Mouse (Mus musculus) hematopoietic stem cell, adult 5-6 weeks (primary cell): ENCODE measurements around the gene Iqcb1. TPM values are rescaled to one million over a fixed set of nuclear protein-coding genes. Genes with fewer than 3 reads are reported as not detected.
"Not testable (repeated sequence)": the region's sequence is repeated elsewhere in the genome, so short reads cannot be mapped to it uniquely, and the experiment has no call there.

Experiments
- ATAC-seq, 2 experiments: fragments of 125-278 bp in 1 of 2; replicated peaks in 1 of 2; 2 replicates each; pipeline ENCODE4 v1.8.0; 2016 to 2017; ENCODE audit warnings: inconsistent platforms in 2 of 2, mild to moderate bottlenecking in 2 of 2, moderate number of reproducible peaks in 2 of 2, low read depth in 1 of 2, moderate TSS enrichment in 1 of 2; ENCODE audit not compliant: low FRiP score in 2 of 2, poor library complexity in 2 of 2, severe bottlenecking in 2 of 2, insufficient read depth in 1 of 2, low TSS enrichment in 1 of 2
- total RNA-seq: library from RNA; stranded (forward); fragments of 172-1452, 232-1000 nt; gene quantifications from 2 replicates; pipeline ENCODE4 v1.2.3, GENCODE M21; 2017

Gene Iqcb1
- 37.6 and 46.5 TPM in 2 replicates for total RNA-seq

DNA sequence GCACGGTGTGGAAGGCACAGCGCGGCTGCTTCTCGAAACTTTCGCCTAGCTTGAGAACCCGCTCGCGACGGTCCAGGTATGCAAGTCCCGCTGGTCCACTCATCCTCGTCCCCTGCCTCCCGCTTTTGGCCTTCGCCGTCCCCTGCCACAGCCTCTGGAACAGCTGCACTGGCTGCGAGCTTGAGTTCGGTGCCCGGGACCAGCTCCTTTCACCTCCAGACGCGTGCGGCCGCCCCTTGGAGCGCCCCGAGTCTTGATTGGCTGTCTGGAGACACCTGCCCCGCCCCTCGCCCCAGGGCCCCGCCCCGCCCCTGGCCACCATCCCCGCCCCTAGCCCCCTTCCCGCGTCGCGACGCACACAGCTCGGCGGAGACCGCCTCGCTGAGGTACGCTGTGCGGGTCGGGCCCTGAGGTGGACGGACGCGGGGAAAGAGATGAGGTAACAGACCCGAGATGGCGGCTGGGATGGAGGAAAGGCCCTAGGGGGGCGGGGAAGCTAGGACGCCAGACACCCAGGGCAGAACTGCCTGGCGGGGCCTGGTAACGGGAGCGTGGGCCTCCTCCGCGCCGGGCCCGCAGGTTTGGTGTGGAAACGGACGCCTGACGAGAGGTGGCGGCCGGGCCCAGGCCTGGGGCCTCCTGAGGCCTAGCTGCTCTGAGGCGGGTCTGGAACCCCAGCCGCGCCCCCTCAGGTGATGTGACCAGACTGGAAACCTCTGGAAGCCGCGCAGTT lies at the start of gene Iqcb1:
TSS of gene Iqcb1 (plus strand) at position 332 of the 733 bp plus-strand sequence.
- peak; percentile 93 to 99 for ATAC-seq

DNA sequence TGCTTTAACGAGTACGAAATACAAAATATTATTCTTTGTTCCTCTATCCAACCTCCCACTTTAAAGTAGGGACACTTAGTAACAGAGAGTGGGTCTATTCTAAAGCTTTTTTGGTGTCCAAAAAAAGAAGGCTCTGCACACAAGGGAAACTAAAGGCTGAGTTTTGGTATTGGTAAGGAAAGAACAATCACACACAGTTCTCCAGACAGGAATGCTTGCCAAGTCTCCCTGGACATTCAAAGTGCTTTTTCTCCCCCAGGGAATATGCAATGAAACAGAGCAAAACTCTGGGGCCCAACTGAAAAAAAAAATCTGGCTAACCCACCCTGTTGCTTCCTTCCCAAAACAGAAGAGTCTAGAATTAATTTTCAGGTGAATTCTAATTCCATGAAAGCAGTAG lies 44.0 kb upstream of the Iqcb1 start:
- no peak for ATAC-seq

DNA sequence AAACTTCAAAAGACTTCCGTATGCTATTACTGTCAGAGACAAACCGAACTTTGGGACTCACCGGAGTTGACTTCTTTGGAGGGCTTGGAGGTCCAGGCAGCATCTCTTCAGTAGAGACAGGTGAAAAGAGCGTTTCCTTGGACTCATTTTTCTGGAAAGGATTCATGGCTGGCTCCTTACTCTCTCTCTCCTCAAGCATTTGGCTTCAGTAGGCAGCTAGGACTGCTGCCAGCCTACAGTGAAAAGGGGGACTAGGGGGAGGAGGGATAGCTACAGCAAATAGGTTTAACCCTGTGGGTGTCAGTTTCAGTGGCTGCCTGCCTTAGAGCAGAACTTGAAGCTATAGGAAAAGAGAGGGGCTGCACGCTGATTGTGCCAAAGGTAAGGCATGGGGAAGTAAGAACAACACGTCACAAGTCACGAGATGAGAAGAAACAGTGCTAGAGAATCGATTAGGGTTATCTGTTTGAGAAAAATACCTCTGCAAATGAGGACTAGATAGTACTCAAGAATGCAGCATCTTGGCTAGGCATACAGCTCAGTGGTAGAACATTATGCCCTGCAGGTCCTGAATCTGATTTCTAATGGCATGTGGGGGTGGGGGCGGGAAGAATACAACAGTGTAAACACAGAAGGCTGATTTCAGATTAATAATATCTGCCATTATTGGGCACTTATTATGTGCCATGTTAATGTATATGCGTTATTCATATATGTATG lies 43.4 kb upstream of the Iqcb1 start, which contains the start of gene Slc15a2:
TSS of gene Slc15a2 (minus strand) at position 369 of the 720 bp plus-strand sequence.
- no peak for ATAC-seq

DNA sequence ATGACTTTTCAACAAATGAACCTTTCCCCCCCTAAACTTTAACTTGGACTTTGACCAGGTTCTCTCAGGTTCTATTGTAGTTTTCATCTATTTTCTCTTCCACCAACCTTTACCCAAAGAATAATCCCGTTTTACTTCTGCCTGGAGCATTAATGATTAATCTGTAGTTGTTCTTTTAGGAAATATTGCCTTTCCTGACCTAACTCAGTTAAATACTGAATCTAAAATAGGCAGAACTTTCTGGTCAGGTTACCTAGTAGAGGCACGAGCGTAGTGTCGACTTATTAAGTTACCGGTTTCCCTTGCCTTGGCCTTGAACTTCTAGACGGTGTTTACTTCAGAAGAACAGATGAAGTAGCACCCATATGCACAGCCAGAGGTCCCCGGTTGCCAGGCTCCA lies 41.7 kb upstream of the Iqcb1 start:
- no peak for ATAC-seq

DNA sequence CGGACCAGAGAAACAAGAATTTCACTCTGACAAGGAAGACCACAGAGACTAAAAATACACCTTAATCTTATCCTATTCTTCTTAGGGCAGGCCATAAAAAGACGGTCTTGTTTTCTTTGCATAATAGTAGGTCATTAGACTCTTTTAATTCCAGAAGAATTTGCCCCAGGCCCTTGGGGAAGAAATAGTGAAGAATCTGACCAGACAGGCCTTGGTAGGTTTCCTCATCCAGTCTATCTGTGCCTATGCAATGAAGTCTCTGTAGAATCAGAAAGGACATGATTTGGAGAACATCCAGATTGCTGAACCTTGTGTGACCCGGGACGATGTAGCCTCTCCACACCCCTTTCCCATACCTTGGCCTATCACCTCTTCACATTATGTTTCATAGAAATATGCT lies 38.0 kb upstream of the Iqcb1 start:
- no peak for ATAC-seq

DNA sequence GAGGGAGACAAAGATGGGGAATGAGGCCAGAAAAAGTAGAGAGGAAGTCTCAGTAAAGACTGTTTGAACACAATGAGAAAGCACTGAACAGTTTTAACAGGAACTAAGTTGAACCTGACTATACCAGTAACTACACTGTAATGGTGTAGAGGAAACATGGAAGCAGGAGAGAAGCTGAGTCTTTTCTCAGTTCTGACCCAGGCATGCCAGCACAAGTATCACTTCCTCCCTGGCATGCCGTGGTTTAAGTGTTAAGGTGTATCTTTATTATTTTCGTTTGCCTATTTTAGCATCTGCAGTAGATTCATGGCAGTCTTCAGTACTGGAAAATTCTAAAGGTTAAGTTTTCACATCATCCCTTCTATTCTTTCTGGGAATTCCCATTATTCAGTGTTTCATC lies 33.2 kb upstream of the Iqcb1 start:
- no peak for ATAC-seq

DNA sequence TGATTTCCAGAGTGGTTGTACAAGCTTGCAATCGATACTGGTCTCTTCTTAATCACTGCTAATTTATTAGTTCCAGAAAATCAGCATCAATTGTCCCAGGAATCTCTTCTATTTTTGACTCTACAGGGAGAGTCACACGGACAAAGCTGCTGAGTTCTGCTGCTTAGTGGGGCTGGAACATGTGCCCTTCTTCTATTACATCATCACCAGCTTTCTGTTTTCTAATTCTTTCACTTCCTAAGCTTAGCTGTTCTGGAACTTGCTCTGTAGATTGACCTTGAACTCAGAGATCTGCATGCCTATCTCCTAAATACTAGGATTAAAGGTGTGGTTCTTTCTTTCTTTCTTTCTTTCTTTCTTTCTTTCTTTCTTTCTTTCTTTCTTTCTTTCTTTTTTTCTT lies 29.9 kb upstream of the Iqcb1 start:
- ATAC-seq = no peak

DNA sequence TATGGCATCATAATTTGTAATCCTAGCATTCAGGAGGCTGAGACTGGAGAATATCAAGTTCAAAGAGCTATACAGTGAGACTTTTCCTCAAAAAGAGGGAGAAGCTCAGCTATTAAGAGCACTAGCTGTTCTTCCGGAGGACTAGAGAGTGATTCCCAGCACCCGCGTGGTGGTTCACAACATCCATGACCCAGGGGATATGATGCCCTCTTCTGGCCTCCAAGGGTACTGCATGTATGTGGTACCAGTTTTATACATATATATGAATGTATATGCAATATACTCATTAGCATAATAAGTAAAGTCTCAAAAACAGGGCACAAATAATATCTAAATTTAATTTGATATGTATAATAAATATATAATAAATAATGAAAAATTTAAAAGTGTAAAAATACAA lies 25.8 kb upstream of the Iqcb1 start:
- no peak for ATAC-seq

DNA sequence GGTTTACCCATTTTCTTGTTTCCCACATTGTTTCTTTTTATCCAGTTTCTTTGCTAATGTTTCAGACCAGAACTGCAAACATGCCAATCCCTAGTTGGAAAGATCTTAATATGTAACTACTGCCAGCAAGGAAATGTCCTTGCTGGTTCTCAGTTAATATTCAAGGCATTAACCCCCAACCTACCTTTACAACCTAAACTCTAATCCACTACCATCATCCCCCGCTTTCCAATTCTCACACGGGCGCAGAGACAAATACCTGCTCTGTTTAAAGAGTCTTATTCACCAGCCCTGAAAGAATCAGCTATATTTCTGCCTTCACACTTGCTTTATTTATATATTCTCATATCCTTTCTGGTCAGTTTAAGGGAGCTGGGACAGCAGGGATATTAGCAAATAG lies 19.6 kb upstream of the Iqcb1 start:
- no peak for ATAC-seq

DNA sequence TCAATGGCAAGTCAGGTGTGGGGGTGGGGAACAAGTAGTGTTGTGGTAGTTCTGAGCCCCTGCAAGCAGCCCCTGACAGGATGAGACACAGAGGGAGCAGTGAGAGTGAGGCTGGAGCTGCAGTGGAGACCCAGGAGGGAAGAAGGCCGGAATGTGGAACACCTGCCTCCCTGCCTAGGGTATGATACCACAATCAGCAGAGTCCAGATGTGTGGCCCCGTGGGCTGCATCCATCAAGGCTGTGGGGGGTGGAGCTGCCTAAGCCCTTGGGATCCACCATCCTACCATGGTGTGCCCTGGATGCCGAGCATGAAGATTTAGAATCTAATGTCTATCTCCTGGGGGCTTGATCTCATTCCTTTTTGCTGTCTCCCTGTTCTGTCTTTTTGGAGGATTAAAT lies 14.5 kb upstream of the Iqcb1 start:
- no peak for ATAC-seq

DNA sequence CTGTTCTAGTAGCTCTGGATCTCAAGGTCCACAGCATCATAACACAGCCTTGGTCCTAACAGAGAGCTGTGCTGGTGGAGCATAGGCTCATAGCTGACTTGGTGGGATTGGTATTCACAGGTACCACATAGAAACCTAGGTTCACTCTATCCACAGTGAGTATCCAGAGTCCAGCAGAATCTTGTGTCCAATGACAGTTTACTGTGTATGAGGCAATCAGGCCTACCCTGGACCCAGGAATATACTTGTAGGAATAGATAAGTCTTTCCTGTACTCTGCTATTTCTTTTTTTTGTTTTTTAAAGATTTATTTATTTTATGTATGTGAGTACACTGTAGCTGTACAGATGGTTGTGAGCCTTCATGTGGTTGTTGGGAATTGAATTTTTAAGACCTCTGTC lies 11.3 kb upstream of the Iqcb1 start:
- ATAC-seq = no peak

DNA sequence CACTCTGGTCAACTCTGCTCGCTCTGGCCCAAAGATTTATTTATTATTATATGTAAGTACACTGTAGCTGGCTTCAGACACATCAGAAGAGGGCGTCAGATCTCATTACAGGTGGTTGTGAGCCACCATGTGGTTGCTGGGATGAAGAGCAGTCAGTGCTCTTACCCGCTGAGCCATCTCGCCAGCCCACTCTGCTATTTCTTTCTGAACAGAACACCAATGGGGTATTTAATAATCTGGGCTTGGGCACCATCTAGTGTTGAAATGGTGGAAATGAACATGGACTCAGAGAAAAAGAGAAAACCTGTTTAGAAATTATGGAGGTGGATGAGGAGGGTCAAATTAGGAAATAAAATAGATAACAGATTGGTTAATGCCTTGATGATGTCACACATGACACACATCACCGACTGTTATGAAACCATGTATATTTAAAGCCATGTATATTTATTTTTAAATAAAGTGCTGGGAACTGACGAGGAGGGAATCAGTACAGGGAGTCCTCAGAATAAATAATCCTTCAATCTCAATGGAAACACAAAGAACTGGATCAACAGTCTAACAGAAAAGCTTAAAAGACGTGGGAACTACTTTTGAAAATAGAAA lies 10.8 kb upstream of the Iqcb1 start:
- ATAC-seq = peak; percentile 96 to 99

DNA sequence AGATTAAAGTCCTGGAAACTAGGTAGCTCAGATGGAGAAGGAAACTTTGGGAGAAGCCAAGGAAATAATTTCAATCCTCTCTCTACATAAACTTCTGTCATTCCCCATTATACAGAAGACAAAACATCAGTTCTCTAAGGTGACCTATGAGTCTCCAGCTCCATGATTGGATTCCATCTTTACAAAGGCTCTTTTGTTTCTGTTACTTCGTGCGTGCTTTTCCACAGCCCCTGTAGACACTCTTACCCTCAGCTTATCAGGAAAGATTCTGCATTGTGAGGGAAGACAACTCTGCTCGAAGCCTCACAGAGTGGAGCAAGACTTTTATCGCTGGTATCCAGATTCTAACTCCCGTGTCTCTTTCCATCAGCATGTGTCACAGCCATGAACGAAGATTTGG lies 8.2 kb upstream of the Iqcb1 start:
- ATAC-seq = no peak

DNA sequence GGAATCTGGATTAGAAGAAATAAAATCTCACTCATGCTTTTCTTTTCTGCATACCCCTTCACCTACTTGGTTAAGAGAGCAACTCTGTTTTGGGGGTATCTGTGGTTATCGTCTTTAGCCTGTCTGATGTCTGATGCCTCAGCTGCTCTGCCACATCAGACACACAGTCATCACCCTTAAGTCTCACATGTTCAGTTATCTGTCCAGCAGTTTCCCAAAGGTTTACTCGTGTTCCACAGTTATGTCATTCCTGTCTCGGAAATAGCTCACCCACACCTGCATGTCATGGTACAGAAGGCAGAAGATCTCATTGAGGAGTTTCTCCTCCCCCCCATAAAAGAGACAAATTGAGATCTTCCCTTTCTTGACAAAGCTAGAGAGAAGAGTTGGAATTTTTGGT lies 7.4 kb upstream of the Iqcb1 start:
- ATAC-seq = no peak

DNA sequence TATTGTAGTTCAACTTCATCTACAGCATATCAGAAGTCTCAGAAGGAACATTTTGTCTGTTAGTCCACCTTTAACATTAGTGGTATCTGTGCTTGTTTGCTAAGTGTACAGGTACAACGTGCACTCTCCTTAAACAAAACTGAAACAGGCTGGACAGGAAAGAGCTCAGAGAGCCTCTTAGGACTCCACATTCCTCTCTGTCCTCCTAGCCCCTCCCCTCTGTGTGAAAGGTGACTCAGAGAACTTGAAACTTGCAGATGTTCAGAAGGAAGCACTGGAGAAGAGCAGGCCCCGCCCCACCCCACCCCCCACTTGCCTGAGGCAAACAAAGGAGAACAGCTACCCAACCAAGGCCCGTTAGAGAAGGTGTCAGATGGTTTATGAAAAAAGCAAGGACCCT lies 6.7 kb upstream of the Iqcb1 start:
- peak; percentile 42 to 67; a peak in 3 of 4 replicates for ATAC-seq

DNA sequence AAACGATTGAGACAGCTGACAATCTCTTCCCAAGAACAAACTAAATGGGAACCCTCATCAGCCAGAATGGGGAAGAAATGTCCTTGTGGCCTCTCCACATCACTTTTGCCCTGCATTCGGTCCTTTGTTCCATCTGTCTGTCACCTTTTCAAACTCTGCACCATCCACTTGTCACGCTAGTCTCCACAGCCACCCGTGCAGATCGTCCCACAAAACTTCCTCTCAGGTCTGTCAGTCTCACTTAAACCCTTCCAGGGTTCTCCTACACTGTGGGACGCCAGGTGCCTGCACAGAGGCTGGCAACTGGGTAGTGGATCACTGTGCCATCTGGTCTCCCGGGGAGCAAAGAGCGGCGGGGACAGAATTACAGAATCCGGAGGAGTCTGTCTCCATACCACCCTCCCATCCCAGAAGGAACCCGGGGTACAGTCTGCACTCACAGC lies 553 bp upstream of the Iqcb1 start:
- peak; percentile 47 to 52 for ATAC-seq

DNA sequence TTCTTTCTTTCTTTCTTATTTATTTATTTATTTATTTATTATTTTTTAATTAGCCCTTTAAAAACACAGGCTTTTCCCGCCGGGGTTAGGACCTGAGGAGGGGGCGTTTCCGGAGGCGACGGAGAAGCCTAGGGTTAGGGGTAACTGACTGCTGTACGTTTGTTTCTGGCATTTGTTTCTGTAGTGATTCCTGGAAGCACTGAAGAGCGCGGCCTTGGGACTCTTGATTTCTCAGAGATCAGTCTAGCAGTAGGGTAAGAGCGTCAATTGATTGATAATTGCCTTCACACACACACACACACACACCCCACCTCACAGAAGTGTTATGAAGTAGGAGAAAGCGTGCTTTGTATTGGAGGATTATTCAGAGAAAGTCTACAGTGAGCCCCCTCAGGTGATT lies 635 bp downstream of the Iqcb1 start:
- no peak for ATAC-seq

DNA sequence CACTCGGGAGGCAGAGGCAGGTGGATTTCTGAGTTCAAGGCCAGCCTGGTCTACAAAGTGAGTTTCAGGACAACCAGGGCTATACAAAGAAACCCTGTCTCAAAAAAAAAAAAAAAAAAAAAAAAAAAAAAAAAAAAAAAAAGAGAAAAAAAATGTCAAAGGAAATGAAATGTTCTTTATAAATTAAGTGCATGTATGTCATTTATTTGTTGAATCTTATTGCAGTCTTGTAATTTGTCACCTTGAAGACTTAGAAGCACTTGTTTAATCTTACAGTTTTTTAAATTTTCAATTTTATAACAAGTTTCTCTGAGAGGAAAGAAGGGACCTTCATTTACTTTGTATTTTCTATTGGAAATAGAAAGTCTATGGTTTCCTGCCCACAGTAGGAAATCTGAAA lies 18.7 kb downstream of the Iqcb1 start:
- ATAC-seq = not testable (repeated sequence)
